Mouse (Mus musculus): ENCODE data around the gene 1700003E16Rik. TPM values are rescaled to one million over a fixed set of nuclear protein-coding genes. Genes with fewer than 3 reads are reported as not detected.

The 1700003E16Rik gene
- total and polyA plus RNA-seq, 3 experiments, result 0.23 to 0.34 TPM; not detected in 1

GRCm38 (mm10) chr6:83118369-83118768 is 37.8 kb upstream of the 1700003E16Rik start:
- Histone ChIP-seq H3K4me2 (ENCODE audit: insufficient read depth, low read depth, poor library complexity, severe bottlenecking) (no peak overlapping the region), H3K27ac (ENCODE audit: insufficient read depth, low read depth) (no peak overlapping the region), H3K9ac (ENCODE audit: insufficient read depth, low read depth) (no peak overlapping the region), H3K79me2 (replicated peaks; ENCODE audit: control insufficient read depth, extremely low read depth, insufficient read depth, poor library complexity, severe bottlenecking) (peaks cover 22% of the 10 kb centered on the region), H3K36me3 (replicated peaks in 1 of 2; ENCODE audit: control insufficient read depth in 1 of 2, insufficient read depth in 1 of 2, low read length in 1 of 2) (peaks cover 18 to 35% of the 10 kb centered on the region in 2 experiments), H3K4me1 (ENCODE audit: control insufficient read depth in 1 of 2, insufficient read depth in 2 of 2) (peaks cover 30 to 78% of the 10 kb centered on the region in 2 experiments), H3K4me3 (replicated peaks in 1 of 3; ENCODE audit: low read depth in 2 of 3, low read length in 2 of 3, poor library complexity in 1 of 3) (no peak overlapping the region), H3K27me3 (replicated peaks) (no peaks in the 10 kb centered on the region), H3K9me3 (replicated peaks; ENCODE audit: low read length) (no peaks in the 10 kb centered on the region)
- in situ Hi-C loops (cut with MboI; ENCODE audit: low pct_ligation_motif_present, low pct_unique_long_range_greater_than_20kb, low sequenced_read_pairs), result loop anchor here (5.0 kb wide), 1 partner anchor 39 kb away; the partner anchor contains the start of genes 1700003E16Rik and Wdr54
- dilution Hi-C loops (cut with MboI; ENCODE audit: extremely low pct_ligation_motif_present, extremely low pct_unique_long_range_greater_than_20kb, low sequenced_read_pairs), result no loop called here
- DNase-seq (ENCODE audit: extremely low read depth), result no peak
- TF ChIP-seq POLR2A (IDR thresholded peaks at IDR 0.05; ENCODE audit: low read depth, low read length) (no peak), RAD21 (IDR thresholded peaks at IDR 0.05; ENCODE audit: low read depth, low read length) (no peak), CHD2 (IDR thresholded peaks at IDR 0.05; ENCODE audit: low read length) (0 out of 2 replicates have a peak, but pooled peaks have one; percentile 16), TBP (conservative IDR thresholded peaks at IDR 0.05; ENCODE audit: low read depth, low read length) (no peak)

- Histone ChIP-seq H3K27me3 (replicated peaks) (no peaks in the 10 kb centered on the region), H3K4me3 (replicated peaks in 1 of 3; ENCODE audit: low read depth in 2 of 3, low read length in 2 of 3, poor library complexity in 1 of 3) (no peak overlapping the region), H3K4me2 (ENCODE audit: insufficient read depth, low read depth, poor library complexity, severe bottlenecking) (no peak overlapping the region), H3K79me2 (replicated peaks; ENCODE audit: control insufficient read depth, extremely low read depth, insufficient read depth, poor library complexity, severe bottlenecking) (peaks cover 20% of the 10 kb centered on the region), H3K4me1 (ENCODE audit: control insufficient read depth in 1 of 2, insufficient read depth in 2 of 2) (peaks cover 29 to 77% of the 10 kb centered on the region in 2 experiments), H3K9ac (ENCODE audit: insufficient read depth, low read depth) (no peak overlapping the region), H3K9me3 (replicated peaks; ENCODE audit: low read length) (no peaks in the 10 kb centered on the region), H3K36me3 (replicated peaks in 1 of 2; ENCODE audit: control insufficient read depth in 1 of 2, insufficient read depth in 1 of 2, low read length in 1 of 2) (peaks cover 18 to 38% of the 10 kb centered on the region in 2 experiments), H3K27ac (ENCODE audit: insufficient read depth, low read depth) (no peak overlapping the region)
- TF ChIP-seq TCF12 (IDR thresholded peaks at IDR 0.05; ENCODE audit: low read depth, low read length) (no peak), POLR2AphosphoS2 (IDR thresholded peaks at IDR 0.05; ENCODE audit: low read depth, low read length) (peak; percentile 65; the same call in 1 of the 2 replicates), SIN3A (IDR thresholded peaks at IDR 0.05; ENCODE audit: low read length) (no peak), USF1 (IDR thresholded peaks at IDR 0.05; ENCODE audit: low read depth, low read length) (no peak), ZKSCAN1 (IDR thresholded peaks at IDR 0.05; ENCODE audit: borderline replicate concordance, low read depth, low read length) (no peak), MAZ (IDR thresholded peaks at IDR 0.05; ENCODE audit: low read depth, low read length) (no peak), IRF4 (IDR thresholded peaks at IDR 0.05; ENCODE audit: low read depth, low read length) (no peak), NELFE (IDR thresholded peaks at IDR 0.05; ENCODE audit: low read depth, low read length) (no peak), USF2 (conservative IDR thresholded peaks at IDR 0.05; ENCODE audit: low read depth, low read length) (no peak), NRF1 (IDR thresholded peaks at IDR 0.05; ENCODE audit: low read depth, low read length) (no peak), POLR2A (IDR thresholded peaks at IDR 0.05; ENCODE audit: low read depth, low read length) (0 out of 2 replicates have a peak, but pooled peaks have one; percentile 18)
- dilution Hi-C loops (cut with MboI; ENCODE audit: extremely low pct_ligation_motif_present, extremely low pct_unique_long_range_greater_than_20kb, low sequenced_read_pairs), result no loop called here
- peak; percentile 65 for DNase-seq (ENCODE audit: extremely low read depth)
- in situ Hi-C loops (cut with MboI; ENCODE audit: low pct_ligation_motif_present, low pct_unique_long_range_greater_than_20kb, low sequenced_read_pairs), result loop anchor here (5.0 kb wide), 1 partner anchor 38 kb away; the partner anchor contains the start of genes 1700003E16Rik and Wdr54
Measured at GRCm38 (mm10) chr6:83118825-83119733, 37.1 kb upstream of the 1700003E16Rik start.
